Comparison of ENCODE assay signal across 9 mouse cellular contexts in genomic region chr2:38460825-38461540, GRCm38 (mm10). TPM values are rescaled to one million over a fixed set of nuclear protein-coding genes. Genes with fewer than 3 reads are reported as not detected.
DNase-seq lines count a peak whose midpoint lies in the region; ATAC-seq and TF ChIP-seq lines count a peak whose summit lies in the region.
"Had no signal": no experiment of that assay in that cellular context is flagged by ENCODE, and none has a peak within 500 bp of the region (broad histone marks: within the 10 kb centered on the region; RNA-seq: fewer than 3 reads in every experiment).

No protein-coding gene starts in this region.

- WGBS in heart, embryonic 15.5 days, result 19% methylated on average over 6 of the region's 6 CpGs
- 22% methylated on average over 6 of the region's 6 CpGs for WGBS in cerebellum, adult 2 months
- 34% methylated on average over 6 of the region's 6 CpGs for WGBS in stomach, embryonic 16.5 days

- no peaks in the 10 kb centered on the region for H3K36me3 ChIP-seq in heart, embryonic 15.5 days
- no peaks in the 10 kb centered on the region for H3K36me3 ChIP-seq in stomach, embryonic 16.5 days (ENCODE audit: control insufficient read depth, insufficient read depth, low read length)
- H3K36me3 ChIP-seq: G1E had no signal

- no peak overlapping the region for H3K4me2 ChIP-seq in heart, embryonic 15.5 days
- no peak overlapping the region for H3K4me2 ChIP-seq in stomach, embryonic 16.5 days (ENCODE audit: low read depth, low read length)

- peak overlapping the region; percentile 61 for H3K27ac ChIP-seq in heart, embryonic 15.5 days
- H3K27ac ChIP-seq in cerebellum, adult 2 months (ENCODE audit: insufficient read depth, low read length), result no peak overlapping the region
- no peak overlapping the region for H3K27ac ChIP-seq in stomach, embryonic 16.5 days (ENCODE audit: low read length)

- no peak for TF ChIP-seq CTCF in cerebellum, adult 2 months (IDR thresholded peaks at IDR 0.05; ENCODE audit: borderline replicate concordance, insufficient read depth, low read depth, low read length)

- H3K9ac ChIP-seq in heart, embryonic 15.5 days, result no peak overlapping the region
- 0 out of 2 replicates have a peak overlapping the region, but pooled peaks have one; percentile 19 for H3K9ac ChIP-seq in stomach, embryonic 16.5 days (ENCODE audit: low read length)

- DNase-seq in heart, adult 11 months, result no peak
- DNase-seq in cerebellum, adult 2 months, result peak; percentile 23 to 27
- DNase-seq in heart, postnatal 4 days, result peak; percentile 74
- DNase-seq in lung, adult 18-20 months, result peak; percentile 58 to 61
- no peak for DNase-seq in urinary bladder, postnatal 14 days (ENCODE audit: low spot score)
- no peak for DNase-seq in adrenal gland, adult 18-20 months (ENCODE audit: low spot score in 2 of 2)

- no peak for TF ChIP-seq POLR2A in cerebellum, adult 2 months (IDR thresholded peaks at IDR 0.05; ENCODE audit: borderline replicate concordance, insufficient read depth, low read length)

- no peaks in the 10 kb centered on the region for H3K9me3 ChIP-seq in heart, embryonic 15.5 days (replicated peaks)
- no peaks in the 10 kb centered on the region for H3K9me3 ChIP-seq in stomach, embryonic 16.5 days (replicated peaks; ENCODE audit: control insufficient read depth, low read length)
- H3K9me3 ChIP-seq: G1E had no signal

- peak; percentile 81 for ATAC-seq in heart, embryonic 15.5 days (replicated peaks; ENCODE audit: insufficient number of reproducible peaks, insufficient read depth, low FRiP score, low read depth)
- 0 out of 2 replicates have a peak, but pooled peaks have one; percentile 14 for ATAC-seq in stomach, embryonic 16.5 days (ENCODE audit: insufficient read depth, low FRiP score)

- H3K27me3 ChIP-seq in heart, embryonic 15.5 days, result no peaks in the 10 kb centered on the region
- H3K27me3 ChIP-seq in cerebellum, adult 2 months (ENCODE audit: control insufficient read depth, insufficient read depth, low read length), result no peaks in the 10 kb centered on the region
- no peaks in the 10 kb centered on the region for H3K27me3 ChIP-seq in stomach, embryonic 16.5 days (ENCODE audit: control insufficient read depth, insufficient read depth, low read length)

- H3K4me1 ChIP-seq in heart, embryonic 15.5 days (replicated peaks), result peaks cover 15% of the 10 kb centered on the region
- 0 out of 2 replicates have a peak, but pooled peaks cover 3% of the 10 kb centered on the region for H3K4me1 ChIP-seq in cerebellum, adult 2 months (ENCODE audit: control insufficient read depth, insufficient read depth, low read length)
- H3K4me1 ChIP-seq in stomach, embryonic 16.5 days (ENCODE audit: control insufficient read depth, insufficient read depth, low read length), result peaks cover 8% of the 10 kb centered on the region

- H3K4me3 ChIP-seq in heart, embryonic 15.5 days, result no peak overlapping the region
- no peak overlapping the region for H3K4me3 ChIP-seq in cerebellum, adult 2 months (replicated peaks; ENCODE audit: insufficient read depth, low read depth, low read length)
- H3K4me3 ChIP-seq in stomach, embryonic 16.5 days (replicated peaks; ENCODE audit: low read length), result no peak overlapping the region

RNA-seq across cellular contexts. Expression of gene Nek6, which starts 50.5 kb away (rescaled TPM):
- 60.8 and 71.4 TPM in 2 replicates for polyA plus RNA-seq in heart, embryonic 15.5 days (2015; fragmentation: Nextera tagmentation; extraction: Ambion mirVana)
- polyA plus RNA-seq in cerebellum, adult 2 months (2012; rRNA removed), result 26.8 and 28.0 TPM in 2 replicates
- 10 to 100 TPM; 24.8 to 26.0 TPM for total RNA-seq in heart, postnatal 4 days (2021)
- 111 and 122 TPM in 2 replicates for polyA plus RNA-seq in stomach, embryonic 16.5 days (2015; fragmentation: Nextera tagmentation; extraction: Ambion mirVana)
- total RNA-seq in adrenal gland, adult 18-20 months (2021), result 10 to 100 TPM; 15.9 to 18.6 TPM

Comparison
In these comparisons a context has a peak if more than half of its experiments do, and no peak if none do; other contexts are left out.
1. DNase-seq: peak in cerebellum, adult 2 months (2 of 2), heart, postnatal 4 days (single experiment) and lung, adult 18-20 months (2 of 2); none in heart, adult 11 months (single experiment), urinary bladder, postnatal 14 days (single experiment) and adrenal gland, adult 18-20 months (0 of 2).